Mouse (Mus musculus) adrenal gland, postnatal 10 days (tissue): ENCODE results near the gene Ptpn20. TPM values are rescaled to one million over a fixed set of nuclear protein-coding genes. Genes with fewer than 3 reads are reported as not detected.
A peak's percentile ranks its signal among the peaks of the same experiment; 100 is the strongest.

Experiments
- DNase-seq: peaks from one replicate; pipeline ENCODE4 v3.0.0; 2021; ENCODE audit warnings: mixed read lengths
- long read RNA-seq, 2 experiments: library from polyadenylated mRNA; stranded (forward); transcript quantifications; one replicate each; pipeline ENCODE4 v2.0.0; 2021
- total RNA-seq, 2 experiments: library from RNA; stranded (reverse); gene quantifications; 2 replicates each; pipeline ENCODE4 v1.2.3; 2021

Gene Ptpn20
- not detected for total RNA-seq
- long read RNA-seq, experiment 1, result 0 reads
- long read RNA-seq, experiment 2, result 0 reads

- peak; percentile 17 for DNase-seq
These were observed at the start of gene Ptpn20 for GRCm38 (mm10) chr14:33588951-33589350. TSS of gene Ptpn20 (plus strand) at chr14:33589207.

DNA sequence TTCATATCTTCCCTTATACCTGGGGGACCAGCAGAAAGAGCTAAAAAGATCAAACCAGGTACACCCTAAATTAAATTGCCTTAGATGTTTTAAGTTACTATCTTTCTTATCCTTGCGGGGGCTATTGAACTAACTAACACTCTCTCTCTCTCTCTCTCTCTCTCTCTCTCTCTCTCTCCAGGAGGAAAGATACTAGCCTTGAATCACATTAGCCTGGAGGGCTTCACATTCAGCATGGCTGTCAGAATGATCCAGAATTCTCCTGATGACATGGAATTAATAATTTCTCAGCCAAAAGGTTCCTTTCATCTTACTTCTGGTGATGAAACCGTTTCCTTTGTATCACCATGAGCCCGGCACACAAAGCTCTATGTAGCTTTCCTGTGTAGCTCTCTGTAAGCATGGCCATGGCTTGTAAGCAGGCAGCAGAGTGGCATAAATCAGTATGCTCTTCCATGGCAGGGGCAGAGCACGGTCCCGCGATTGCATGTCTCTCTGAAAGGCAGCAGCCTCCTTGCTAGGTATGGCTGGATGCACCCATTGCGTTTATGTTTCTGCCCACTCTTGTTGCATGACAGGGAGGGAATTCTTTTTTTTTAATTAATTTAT, 49.3 kb upstream of the Ptpn20 start:
- DNase-seq, result no peak

DNA sequence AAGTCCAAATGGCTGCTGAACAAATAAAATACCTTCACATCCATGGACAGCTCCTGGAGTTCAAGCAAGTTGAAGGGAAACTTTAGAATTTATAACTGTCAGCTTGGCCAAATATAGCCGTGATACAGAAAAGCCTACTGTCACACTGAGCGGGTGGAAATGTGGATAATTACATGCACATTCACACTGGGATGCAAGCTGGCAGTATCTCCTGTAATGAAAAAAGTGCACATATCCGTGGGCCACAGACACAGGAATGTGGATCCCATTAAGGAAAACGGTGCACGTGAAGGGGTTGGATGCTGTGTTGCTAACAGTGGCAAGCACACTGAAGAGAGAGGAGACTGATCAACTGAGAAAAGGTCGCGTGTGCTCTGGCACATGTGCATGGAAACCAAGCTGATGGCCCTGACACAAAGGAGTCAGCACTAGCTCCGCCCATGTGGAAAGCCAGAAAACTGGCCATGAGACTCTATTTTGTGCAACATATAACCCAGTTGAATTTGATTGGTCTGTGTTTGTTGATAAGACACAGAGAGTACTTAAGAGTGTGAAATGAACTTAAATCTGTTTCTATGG, 43.4 kb upstream of the Ptpn20 start:
- DNase-seq, result no peak

GRCm38 (mm10) chr14:33548650-33549049, 40.4 kb upstream of the Ptpn20 start:
- DNase-seq, result no peak

DNA sequence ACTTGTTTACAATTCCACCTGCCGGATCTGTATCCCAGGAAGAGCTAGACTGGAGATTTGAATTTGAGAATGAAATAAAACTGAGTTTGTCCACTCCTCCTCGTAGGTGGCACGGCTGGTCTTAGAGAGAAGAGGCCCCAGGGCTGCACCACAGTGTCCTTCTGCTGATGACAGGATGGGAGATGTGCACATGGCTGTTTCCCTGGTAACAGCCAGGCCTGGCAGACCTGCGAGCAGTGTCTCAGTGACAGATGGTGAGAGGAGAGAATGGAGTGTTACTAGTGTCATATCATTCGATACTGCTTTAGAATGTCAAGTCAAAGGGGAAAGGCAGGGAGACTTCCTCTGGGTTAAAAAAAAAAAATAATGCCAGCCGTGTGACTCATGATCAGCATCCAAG, 39.2 kb upstream of the Ptpn20 start:
- no peak for DNase-seq

DNA sequence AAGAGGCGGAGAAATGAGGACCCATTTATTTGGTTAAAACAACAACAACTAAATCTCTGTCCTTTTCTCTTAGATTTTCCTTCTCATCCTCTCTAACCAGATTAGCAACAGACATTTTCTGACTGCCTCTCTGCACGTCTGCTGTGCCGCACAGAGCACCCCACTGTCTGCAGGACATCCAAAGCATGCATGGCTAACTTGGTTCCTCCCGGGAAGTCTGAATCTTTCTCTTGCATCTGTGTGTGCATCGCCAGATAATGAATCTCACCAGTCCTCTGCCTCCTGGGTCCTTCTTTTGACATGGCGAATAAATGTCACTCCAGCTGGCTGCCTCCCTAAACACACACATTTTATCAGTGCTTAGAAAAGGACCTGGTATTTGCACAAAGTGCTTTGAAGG, 18.3 kb upstream of the Ptpn20 start:
- DNase-seq, result no peak

DNA sequence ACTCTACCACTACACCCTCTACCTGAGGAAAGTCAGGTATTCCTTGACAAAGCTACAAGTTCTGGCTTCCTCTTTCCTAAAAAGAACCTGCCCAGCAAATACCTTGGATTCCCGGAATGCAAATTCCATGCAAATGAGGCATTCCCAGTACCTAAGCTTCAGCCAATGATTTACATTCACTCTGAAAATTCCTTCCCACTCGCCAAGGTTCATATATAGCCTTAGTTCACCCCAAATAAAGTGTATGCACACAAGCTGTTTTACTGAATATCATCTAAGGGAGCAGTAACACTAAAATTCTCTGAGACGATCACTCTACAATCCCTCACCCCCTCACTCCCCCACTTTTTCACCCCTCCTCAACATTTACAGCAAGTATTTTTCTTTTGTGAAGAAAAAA, 15.4 kb upstream of the Ptpn20 start:
- no peak for DNase-seq

GRCm38 (mm10) chr14:33579771-33580484, 9.1 kb upstream of the Ptpn20 start:
- DNase-seq, result no peak

- no peak for DNase-seq
These were observed 9.5 kb downstream of the Ptpn20 start for GRCm38 (mm10) chr14:33598376-33599130.

DNA sequence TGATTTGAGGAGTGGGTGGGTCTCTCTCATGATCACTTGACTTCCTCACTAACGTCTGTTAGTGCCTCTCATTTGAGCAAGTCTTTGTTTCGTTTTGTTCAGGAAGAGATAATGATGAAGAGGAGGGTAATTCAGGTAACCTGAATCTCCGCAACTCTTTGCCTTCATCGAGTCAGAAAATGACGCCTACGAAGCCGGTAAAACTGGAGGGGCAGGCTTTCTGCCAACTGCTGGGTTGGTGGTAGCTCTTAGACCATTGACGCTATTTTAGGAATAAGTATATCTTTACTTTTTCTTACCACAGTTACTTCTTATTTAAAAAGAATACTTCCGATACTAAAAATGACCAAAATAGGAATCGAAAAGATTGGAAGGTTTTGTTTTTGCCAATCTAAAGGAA, 18.4 kb downstream of the Ptpn20 start:
- no peak for DNase-seq

GRCm38 (mm10) chr14:33625036-33625435, 36.0 kb downstream of the Ptpn20 start:
- no peak for DNase-seq

DNA sequence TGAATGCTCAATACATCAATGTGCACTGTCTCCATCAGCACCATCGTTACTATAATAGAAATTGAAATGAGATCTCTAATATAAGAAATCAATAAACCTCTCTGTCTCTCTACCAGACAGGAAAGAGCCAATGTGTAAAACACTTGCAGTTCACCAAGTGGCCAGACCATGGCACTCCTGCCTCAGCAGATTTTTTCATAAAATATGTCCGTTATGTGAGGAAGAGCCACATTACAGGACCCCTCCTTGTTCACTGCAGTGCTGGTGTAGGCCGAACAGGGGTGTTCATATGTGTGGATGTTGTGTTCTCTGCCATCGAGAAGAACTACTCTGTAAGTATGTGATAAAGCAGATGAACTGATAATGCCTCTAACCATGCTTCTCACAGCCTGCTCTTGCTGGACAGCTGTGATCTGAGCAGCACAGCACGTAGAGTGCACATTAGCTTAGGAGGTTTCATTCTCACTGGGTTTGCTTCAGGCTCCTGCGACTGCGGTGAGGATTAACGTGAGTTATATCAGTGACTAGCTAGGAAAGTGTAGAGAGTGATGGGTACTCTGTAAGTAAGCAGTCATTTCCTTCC, 43.9 kb downstream of the Ptpn20 start:
- peak; percentile 26 for DNase-seq

- no peak for DNase-seq
These were observed 45.3 kb downstream of the Ptpn20 start for GRCm38 (mm10) chr14:33634354-33634753.

DNA sequence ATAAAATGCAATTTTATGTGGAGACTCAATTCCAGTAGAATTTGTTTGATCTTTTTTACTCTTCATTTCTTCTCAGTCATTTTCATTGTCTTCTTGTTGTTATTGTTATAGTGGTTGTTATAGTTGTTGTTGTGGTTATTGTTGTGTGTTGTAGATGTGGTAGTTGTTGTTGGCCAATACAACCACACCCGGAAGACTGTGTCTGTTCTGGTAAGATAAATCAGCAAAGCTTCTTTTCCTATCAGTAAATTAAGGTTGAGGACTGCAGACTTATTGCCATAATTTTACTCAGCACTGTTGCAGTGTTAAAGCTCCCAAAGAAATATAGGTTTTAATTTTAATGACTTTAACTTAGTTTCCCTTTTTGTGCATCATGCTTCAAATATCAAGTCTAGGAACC, 45.8 kb downstream of the Ptpn20 start:
- no peak for DNase-seq

GRCm38 (mm10) chr14:33639357-33639756, 50.4 kb downstream of the Ptpn20 start:
- no peak for DNase-seq

DNA sequence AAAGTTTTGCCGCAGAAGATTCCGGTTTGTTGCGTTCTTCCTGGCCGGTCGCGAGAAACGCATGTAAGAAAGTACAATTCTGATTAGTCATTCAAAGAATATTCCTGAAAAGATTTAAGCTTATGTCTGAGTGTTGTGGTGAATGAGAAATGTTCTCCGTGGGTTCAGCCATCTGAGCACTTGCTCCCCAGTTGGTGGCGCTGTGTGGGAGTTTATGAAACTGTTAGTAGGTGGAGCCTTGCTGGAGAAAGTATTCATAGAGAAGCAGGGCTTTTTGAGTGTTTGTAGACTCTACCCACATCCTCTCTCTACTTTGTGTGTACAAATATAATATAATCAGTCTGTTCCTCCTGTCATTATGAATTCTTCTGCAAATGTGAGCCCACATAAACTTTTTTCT, 61.7 kb downstream of the Ptpn20 start:
- peak; percentile 48 for DNase-seq

DNA sequence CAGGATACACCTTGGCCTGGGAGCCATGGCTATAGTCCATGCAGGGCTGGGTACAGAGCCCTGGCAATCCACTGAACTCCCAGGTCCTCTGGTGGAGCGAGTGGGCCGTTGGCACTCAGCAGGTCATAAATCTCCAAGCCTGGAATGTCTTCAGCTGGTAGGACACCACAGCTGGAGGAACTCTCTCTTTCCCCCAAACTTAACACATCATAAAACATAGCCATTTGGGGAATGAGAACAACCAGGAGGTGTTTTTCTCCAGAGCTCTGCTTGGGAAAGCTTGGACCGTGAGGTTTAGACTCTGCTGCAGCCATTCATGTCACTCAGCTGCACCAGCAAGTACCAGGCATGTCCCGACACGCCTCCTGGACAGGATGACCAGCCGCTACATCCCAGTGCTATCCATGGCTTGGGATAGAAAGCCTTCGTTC, 68.5 kb downstream of the Ptpn20 start:
- DNase-seq, result no peak

GRCm38 (mm10) chr14:33658331-33658730, 69.3 kb downstream of the Ptpn20 start:
- DNase-seq, result no peak

DNA sequence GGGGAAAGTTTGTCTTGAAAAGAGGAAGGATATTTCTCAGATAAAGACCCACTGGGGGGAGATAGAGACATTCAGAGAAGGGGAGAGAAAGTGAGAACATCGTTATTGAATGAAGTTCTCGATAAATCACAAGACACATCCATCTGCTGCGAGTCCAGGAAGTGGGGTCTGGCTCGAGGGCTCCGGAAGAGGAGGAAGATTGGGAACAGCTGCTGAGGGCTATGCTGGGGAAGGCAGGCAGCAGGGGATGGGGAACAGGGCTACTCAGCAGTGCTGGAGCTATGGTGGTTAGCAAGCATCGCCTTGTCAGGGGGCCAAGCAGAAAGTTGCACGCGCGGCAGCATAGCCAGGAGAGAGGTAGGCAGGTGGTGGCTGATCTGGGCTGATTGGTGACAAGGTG, 73.1 kb downstream of the Ptpn20 start:
- no peak for DNase-seq

- DNase-seq, result no peak
These were observed 77.3 kb downstream of the Ptpn20 start for GRCm38 (mm10) chr14:33666301-33666700.

GRCm38 (mm10) chr14:33669891-33670290, 80.9 kb downstream of the Ptpn20 start:
- DNase-seq, result no peak

DNA sequence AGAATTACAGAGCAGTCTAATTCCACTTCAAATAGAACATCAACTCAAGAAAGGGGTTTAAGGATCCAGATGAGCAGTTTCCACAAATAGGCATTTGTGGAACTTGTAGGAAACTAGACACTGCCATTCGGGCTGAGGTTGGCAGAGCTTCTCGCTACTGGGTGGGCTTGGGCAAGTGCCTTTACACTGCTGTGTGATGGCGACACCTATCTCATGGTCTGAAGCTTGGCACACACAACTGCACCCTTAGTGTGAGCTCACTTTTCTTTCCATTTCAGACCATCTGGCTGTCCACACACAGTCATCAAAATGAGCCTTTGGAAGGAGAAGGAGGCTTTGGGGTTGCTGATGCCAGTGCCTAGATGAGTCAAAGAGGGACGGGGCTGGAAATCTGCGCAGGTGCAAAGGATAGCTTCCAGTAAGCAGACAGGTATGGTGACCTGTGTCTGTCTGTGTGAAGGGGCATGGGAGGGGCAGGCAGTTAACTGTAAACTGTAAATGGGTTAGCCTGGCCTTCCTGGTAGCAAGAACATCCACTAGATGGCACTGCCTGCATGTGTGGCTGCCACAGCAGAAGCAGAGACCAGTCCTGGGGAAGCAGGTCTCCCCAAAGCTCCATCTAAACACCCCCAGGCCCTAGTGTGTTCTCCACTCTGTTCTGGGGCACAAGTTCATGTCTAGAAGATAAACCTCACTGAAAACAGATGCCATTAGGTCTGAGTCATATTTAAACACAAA, 84.5 kb downstream of the Ptpn20 start:
- peak; percentile 66 for DNase-seq
